Mouse (Mus musculus) monocyte, adult 59 days (primary cell): ENCODE data around the gene Olfr1052. TPM values are rescaled to one million over a fixed set of nuclear protein-coding genes. Genes with fewer than 3 reads are reported as not detected.

ENCODE experiments used
- total RNA-seq, 2 experiments: library from RNA; stranded (reverse); gene quantifications; one replicate each; pipeline ENCODE4 v1.2.4; 2023

The Olfr1052 gene
- not detected for total RNA-seq

DNA sequence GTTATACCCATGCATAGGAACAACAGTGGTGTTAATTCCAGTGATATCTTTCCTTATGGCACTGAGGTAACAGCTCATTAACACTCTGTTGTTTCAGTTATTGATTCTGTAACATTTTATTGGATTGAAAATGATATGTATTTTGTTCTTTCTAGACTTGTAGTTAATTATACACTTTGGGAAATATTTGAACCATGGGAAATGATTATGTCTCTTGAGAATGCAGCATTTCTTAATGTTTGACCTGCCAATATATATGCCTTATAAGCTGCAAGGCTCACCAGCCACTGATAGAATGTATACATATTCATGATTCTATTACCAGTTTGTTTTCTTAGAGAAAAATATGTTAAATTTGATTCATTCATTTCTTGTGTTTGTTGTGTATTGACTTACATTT, at the start of gene Olfr1052:
TSS of gene Olfr1052 (plus strand) at position 301 of the 400 bp plus-strand sequence.

DNA sequence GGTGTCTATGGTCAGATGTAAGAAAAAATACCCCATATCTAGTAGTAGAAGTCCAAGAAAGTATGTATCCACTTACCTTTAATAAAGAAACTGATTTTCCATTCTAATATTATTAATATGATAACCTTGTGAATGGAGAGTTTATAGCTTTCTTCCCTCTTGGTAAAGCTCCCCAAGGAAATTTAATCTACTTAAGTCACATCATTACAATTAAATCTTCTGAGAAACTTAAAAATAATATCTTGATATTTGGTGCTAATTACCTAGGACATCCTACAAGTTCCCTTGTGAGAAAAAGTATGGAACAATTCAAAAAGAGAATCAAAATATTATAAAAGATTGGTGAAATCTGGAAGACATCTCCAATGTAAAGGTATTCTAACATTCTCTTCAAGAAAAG, 34.0 kb upstream of the Olfr1052 start, which contains the start of gene Olfr1049:
TSS of gene Olfr1049 (minus strand) at position 101 of the 400 bp plus-strand sequence.

DNA sequence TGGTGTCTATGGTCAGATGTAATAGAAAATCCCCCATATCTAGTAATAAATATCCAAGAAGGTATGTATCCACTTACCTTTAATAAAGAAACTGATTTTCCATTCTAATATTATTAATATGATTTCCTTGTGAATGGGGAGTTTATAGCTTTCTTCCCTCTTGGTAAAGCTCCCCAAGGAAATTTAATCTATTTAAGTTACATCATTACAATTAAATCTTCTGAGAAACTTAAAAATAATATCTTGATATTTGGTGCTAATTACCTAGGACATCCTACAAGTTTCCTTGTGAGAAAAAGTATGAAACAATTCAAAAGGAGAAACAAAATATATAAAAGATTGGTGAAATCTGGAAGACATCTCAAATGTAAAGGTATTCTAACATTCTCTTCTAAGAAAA, 13.3 kb upstream of the Olfr1052 start, which contains the start of gene Olfr1051:
TSS of gene Olfr1051 (minus strand) at position 101 of the 400 bp plus-strand sequence.

DNA sequence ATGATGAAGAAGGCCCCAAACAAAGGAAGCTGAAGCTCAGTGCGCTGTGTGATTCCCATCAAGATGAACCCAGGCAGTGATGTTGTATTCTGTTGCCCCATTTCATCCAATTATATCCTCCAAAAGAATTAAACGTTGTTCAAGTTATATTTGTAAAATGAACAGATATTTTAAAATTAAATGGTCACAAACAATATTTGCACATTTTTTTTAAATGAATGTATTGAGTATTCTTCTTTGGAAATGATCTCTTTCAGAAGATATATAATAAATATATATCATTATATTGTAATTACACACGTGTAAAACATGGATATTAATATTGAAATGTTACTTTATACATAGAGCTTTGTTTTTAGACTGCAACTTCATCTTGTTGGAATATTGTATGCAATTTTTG, 22.9 kb downstream of the Olfr1052 start, which contains the start of gene Olfr1053:
TSS of gene Olfr1053 (minus strand) at position 101 of the 400 bp plus-strand sequence.

DNA sequence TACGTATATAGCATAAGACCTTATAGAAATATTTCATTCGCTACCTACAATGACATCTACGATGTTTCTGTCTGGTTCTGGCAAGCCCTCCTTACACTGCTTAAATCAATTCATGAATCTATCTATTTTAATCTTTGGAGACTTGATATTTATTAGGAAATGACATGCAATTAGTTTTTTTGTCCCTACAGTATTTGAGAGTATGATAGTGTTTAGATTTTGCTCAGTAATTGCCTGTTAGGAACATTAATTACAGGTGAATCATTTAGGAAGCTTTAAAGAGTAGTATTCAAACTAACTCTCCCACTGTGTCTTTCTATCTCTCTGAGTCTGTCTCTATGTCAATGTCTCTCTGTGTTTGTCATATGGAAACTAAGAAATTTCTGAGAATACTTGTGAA, 43.1 kb downstream of the Olfr1052 start, which contains the start of gene Olfr1054:
TSS of gene Olfr1054 (minus strand) at position 101 of the 400 bp plus-strand sequence.

Other genes starting within 250 kb of the Olfr1052 start
- gene Olfr1034, start 246.6 kb upstream of the Olfr1052 start, total RNA-seq, result not detected
- not detected for gene Olfr1036, start 218.5 kb upstream of the Olfr1052 start, total RNA-seq
- not detected for gene Olfr1037, start 205.1 kb upstream of the Olfr1052 start, total RNA-seq
- gene Olfr1039, start 156.5 kb upstream of the Olfr1052 start, total RNA-seq, result not detected
- not detected for gene Olfr1040, start 145.7 kb upstream of the Olfr1052 start, total RNA-seq
- gene Olfr1042, start 130.6 kb upstream of the Olfr1052 start, total RNA-seq, result not detected
- not detected for gene Olfr1043, start 124.9 kb upstream of the Olfr1052 start, total RNA-seq
- gene Olfr1044, start 114.6 kb upstream of the Olfr1052 start, total RNA-seq, result not detected
- not detected for gene Olfr52, start 106.8 kb upstream of the Olfr1052 start, total RNA-seq
- not detected for gene Olfr1045, start 89.4 kb upstream of the Olfr1052 start, total RNA-seq
- gene Olfr1046, start 73.1 kb upstream of the Olfr1052 start, total RNA-seq, result not detected
- gene Olfr1047, start 61.1 kb upstream of the Olfr1052 start, total RNA-seq, result not detected
- not detected for gene Olfr1048, start 52.2 kb upstream of the Olfr1052 start, total RNA-seq
- gene Olfr1049, start 34.1 kb upstream of the Olfr1052 start, total RNA-seq, result not detected
- gene Olfr1051, start 13.4 kb upstream of the Olfr1052 start, total RNA-seq, result not detected
- not detected for gene Olfr1053, start 22.8 kb downstream of the Olfr1052 start, total RNA-seq
- gene Olfr1054, start 43.0 kb downstream of the Olfr1052 start, total RNA-seq, result not detected
- not detected for gene Olfr1055, start 57.8 kb downstream of the Olfr1052 start, total RNA-seq
- gene Olfr1056, start 70.0 kb downstream of the Olfr1052 start, total RNA-seq, result not detected
- not detected for gene Olfr1057, start 85.9 kb downstream of the Olfr1052 start, total RNA-seq
- not detected for gene Olfr1058, start 96.1 kb downstream of the Olfr1052 start, total RNA-seq
- gene Olfr1061, start 121.6 kb downstream of the Olfr1052 start, total RNA-seq, result not detected
- gene Olfr1062, start 134.3 kb downstream of the Olfr1052 start, total RNA-seq, result not detected
- gene Olfr1065, start 158.1 kb downstream of the Olfr1052 start, total RNA-seq, result not detected
- not detected for gene Olfr1066, start 163.8 kb downstream of the Olfr1052 start, total RNA-seq
- gene Olfr228, start 194.9 kb downstream of the Olfr1052 start, total RNA-seq, result not detected
- not detected for gene Olfr1076, start 216.0 kb downstream of the Olfr1052 start, total RNA-seq